Mouse (Mus musculus) frontal cortex, postnatal 14 days (tissue): ENCODE data around the gene Glis2.

Experiments
- DNase-seq, 2 experiments: peaks; one replicate each; pipeline ENCODE4 v3.0.0; 2022; ENCODE audit warnings: low spot score in 2 of 2

Glis2 gene

GRCm38 (mm10) chr16:4593971-4594813 lies at the start of gene Glis2:
Gene Glis2, plus strand, starts transcription at chr16:4594713.
- no peak for DNase-seq

- no peak for DNase-seq
Observed at GRCm38 (mm10) chr16:4544845-4545244, 49.7 kb upstream of the Glis2 start.

- DNase-seq: no peak
Observed at GRCm38 (mm10) chr16:4546838-4547237, 47.7 kb upstream of the Glis2 start.

GRCm38 (mm10) chr16:4547611-4548010 lies 46.9 kb upstream of the Glis2 start:
- no peak for DNase-seq

- no peak for DNase-seq
Observed at GRCm38 (mm10) chr16:4548953-4549688, 45.4 kb upstream of the Glis2 start.

- DNase-seq: peak in 1 of 2 experiments; percentile 40
Observed at GRCm38 (mm10) chr16:4551056-4551455, 43.5 kb upstream of the Glis2 start.

- no peak for DNase-seq
Observed at GRCm38 (mm10) chr16:4551885-4552284, 42.6 kb upstream of the Glis2 start.

- DNase-seq: no peak
Observed at GRCm38 (mm10) chr16:4552829-4553550, 41.5 kb upstream of the Glis2 start.

GRCm38 (mm10) chr16:4555555-4555954 lies 39.0 kb upstream of the Glis2 start:
- no peak for DNase-seq

GRCm38 (mm10) chr16:4557085-4557484 lies 37.4 kb upstream of the Glis2 start:
- DNase-seq: no peak

- peak; percentile 34 to 53 for DNase-seq
Observed at GRCm38 (mm10) chr16:4557949-4558348, 36.6 kb upstream of the Glis2 start.

- DNase-seq: peak; percentile 85 to 87
Observed at GRCm38 (mm10) chr16:4558384-4558979, 36.0 kb upstream of the Glis2 start.

- peak; percentile 66 to 67 for DNase-seq
Observed at GRCm38 (mm10) chr16:4558980-4559631, 35.4 kb upstream of the Glis2 start.

- DNase-seq: peak; percentile 75 to 87
Observed at GRCm38 (mm10) chr16:4559715-4560144, 34.8 kb upstream of the Glis2 start, which contains the start of gene Tfap4. Gene Tfap4, minus strand, starts transcription at chr16:4559854.

- peak; percentile 35 to 40 for DNase-seq
Observed at GRCm38 (mm10) chr16:4560145-4560952, 34.2 kb upstream of the Glis2 start.

- DNase-seq: peak in 1 of 2 experiments; percentile 72
Observed at GRCm38 (mm10) chr16:4567912-4568311, 26.6 kb upstream of the Glis2 start.

GRCm38 (mm10) chr16:4570737-4571136 lies 23.8 kb upstream of the Glis2 start:
- no peak for DNase-seq

GRCm38 (mm10) chr16:4576038-4576437 lies 18.5 kb upstream of the Glis2 start:
- no peak for DNase-seq

- DNase-seq: no peak
Observed at GRCm38 (mm10) chr16:4576873-4577272, 17.6 kb upstream of the Glis2 start.

GRCm38 (mm10) chr16:4578630-4579029 lies 15.9 kb upstream of the Glis2 start:
- no peak for DNase-seq
